Mouse (Mus musculus) 3134 (cell line): ENCODE measurements around the gene Haus8.
"Not testable (repeated sequence)": the region's sequence is repeated elsewhere in the genome, so short reads cannot be mapped to it uniquely, and the experiment has no call there.

Experiments
- DNase-seq: peaks from one replicate; pipeline ENCODE4 v3.0.0-alpha.2; 2011; ENCODE audit warnings: low spot score; ENCODE audit not compliant: insufficient read length; ENCODE audit errors: extremely low read depth

Gene Haus8

DNA sequence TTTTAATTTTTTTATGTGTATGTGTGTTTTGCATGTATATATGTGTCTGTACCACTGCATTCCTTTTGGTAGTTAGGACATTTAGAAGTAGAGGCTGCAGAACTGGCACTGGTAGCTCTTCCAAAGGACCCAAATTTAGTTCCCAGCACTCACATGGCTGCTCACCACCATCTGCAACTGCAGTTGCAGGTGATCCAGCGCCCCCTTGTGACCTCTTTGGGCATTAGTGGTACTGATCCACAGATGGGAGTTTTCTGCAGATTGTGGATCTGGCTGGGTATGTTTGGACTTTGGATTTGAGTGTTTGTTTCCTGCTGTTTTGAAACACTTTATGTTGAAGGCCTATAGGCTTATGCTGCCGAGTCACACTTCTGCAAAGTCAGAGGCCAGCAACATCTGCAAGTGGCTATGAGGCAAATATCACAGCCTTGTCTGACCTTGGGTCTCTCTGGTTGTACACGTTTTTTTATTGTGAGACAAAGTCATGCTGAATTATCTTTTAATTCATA, 15.8 kb upstream of the Haus8 start:
- no peak for DNase-seq

DNA sequence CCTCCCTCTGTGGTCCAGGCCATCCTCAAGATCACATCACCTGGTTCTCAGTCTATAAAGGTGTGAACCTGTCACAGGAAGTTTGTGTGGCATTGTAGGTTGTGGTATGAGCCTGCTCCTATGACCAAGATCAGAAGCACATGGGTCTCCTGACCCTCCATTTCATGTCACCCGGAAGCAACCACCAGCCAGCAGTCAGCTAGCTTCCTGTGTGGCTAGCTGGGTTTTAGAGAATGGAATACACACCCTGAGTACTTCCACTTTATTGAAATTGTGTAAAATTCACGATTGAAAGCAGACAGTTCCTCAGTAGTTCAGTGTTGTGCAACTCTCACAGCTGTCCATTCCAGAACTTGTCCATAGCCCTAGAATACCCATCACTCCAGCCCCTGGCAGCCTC, 13.5 kb upstream of the Haus8 start:
- DNase-seq = not testable (repeated sequence)

DNA sequence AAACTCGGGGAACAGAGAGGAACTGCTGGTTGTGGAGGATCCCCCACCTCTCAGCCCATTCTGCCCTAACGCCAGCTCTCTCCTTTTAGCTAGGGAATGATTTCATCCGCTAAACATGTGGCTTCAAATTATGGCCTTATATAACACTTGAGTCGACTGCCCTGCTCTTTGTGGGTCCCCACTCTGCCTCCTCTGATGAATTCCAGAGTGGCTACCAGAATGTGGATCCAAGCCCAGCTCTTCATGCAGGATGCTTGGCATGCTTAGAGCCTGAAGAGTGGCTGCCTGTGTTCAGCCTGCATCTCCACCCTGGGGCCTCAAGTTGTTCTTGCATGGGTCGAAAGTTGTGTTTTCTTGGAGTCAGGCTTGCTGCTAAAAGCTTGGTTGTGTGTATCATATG, 9.9 kb upstream of the Haus8 start:
- no peak for DNase-seq

DNA sequence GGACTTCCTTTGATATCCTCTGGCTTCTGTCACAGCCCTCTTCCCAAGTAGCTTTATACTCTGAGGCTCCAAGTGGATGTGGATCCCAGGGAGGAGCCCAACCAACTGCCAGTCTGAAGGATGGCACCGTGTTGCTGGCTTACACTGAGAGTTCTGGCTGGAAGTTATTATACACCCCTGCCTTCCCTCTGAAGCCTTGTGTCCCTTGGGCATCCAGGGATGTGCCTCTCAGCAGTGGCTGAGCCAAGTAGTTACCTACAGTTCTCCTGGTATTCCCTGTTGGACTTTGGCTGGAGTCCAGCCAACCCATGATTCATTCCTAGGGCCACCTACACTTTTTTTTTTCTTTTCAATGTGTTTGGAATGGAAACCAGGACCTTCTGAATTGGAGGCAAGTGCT, 9.0 kb upstream of the Haus8 start:
- DNase-seq = peak; percentile 15

DNA sequence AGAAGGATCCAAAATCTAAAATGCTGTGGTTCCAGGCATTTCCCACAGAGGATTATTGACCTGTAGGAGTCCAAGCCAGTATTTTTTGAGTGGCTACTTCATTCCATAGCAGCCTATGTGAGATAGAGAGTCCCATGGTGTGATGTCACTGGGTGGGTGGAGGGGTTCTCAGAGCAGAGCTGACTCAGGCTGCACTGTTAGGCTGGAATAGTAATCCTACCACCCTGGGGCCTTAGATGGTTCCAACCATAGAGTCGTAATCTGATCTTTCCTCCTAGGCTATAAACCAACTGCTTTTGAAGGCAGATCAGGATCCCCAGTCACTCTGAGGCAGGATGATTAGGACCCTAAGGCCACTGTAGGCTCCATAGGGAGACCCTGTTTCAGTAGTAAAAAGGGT, 6.7 kb upstream of the Haus8 start:
- not testable (repeated sequence) for DNase-seq

DNA sequence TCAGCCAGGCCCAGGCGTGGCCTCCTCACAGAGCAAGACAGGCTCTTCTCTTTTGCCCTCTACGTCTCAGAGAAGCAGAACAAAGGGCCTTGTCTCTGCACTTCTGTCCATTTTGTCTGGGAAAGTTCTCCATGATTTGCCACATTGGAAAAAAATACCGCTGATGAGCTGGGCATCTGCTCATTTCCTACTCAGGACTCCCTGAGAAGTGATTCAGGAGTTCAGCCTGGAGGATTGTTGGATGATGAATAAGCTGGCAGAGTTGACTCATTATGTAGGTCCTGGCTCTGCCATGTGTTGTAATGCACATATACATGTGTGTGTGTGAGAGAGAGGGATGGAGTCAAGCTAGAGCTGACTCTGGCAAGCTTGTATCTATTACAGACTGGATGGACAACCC, 3.4 kb upstream of the Haus8 start:
- peak; percentile 25 for DNase-seq

DNA sequence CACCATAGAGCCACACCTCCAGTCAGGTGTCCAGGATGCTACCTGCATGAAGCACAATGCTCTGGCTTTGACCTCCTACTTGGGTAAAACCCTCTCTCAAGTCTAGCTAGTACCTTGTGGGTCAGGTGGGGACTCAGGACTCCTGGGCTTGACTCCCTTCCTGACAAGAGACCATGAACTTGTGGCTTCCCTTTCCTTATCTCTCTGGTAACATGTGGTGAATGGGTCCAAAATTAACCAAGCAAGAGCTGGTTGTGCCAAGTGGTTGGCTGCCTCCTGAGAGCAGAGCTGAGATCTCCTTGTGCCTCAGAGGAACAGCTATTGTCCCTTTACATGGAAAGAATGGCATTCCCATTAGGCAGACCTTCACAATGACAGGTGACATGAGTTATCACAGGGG, 1.7 kb upstream of the Haus8 start:
- no peak for DNase-seq

DNA sequence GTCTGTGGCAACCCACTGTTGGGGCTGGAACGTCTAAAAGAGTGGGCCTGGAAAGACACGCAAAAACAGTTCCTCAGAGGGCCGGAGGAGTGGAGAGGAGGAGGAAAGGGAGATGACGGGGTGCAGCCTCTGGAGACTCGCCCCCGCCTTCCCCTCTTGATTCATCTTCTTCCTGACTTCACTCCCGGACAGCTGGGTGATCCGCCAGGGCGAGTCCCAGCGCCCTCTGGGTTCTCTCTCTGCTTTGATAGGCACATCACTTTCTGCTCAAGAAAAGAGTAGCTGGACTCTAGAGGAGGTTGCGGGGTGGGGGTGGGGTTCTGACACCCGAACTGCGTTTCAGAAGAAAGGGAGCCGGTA, 397 bp upstream of the Haus8 start:
- DNase-seq = no peak

DNA sequence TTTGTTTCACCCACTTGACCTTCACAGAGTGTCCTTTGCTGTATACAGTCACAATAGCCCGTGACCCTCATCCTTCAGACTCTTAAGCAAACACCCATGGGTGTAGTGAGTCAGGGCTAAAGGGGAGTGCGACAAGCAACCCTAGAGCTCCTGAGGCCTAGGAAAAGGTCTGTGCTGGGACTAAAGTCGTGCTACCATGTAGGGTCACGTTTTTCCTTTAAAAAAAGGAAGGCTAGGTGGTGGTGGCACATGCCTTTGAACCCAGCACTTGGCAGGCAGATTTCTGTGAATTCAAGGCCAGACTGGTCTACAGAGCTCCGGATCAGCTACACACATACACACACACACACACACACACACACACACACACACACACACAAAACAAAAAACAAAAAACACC, 1.1 kb downstream of the Haus8 start:
- DNase-seq = peak; percentile 20

DNA sequence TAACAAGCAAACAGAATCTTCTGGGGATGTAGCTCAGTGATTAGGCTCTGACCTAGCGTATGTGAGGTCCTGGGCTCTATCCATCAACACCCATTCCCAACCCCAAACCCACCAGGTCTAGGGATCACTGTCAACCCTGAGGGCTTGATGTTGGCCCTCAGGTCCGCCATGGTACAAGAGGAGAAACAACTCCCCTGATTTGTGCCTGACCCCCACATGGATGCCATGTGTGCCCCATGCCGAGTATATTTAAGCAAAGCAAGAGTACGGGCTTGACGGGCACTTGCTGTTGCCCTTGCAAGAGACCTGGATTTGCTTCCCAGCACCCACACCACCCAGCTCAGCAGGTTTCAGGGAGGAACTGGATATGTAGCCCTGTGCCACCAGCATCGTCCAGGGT, 4.4 kb downstream of the Haus8 start:
- DNase-seq = not testable (repeated sequence)

DNA sequence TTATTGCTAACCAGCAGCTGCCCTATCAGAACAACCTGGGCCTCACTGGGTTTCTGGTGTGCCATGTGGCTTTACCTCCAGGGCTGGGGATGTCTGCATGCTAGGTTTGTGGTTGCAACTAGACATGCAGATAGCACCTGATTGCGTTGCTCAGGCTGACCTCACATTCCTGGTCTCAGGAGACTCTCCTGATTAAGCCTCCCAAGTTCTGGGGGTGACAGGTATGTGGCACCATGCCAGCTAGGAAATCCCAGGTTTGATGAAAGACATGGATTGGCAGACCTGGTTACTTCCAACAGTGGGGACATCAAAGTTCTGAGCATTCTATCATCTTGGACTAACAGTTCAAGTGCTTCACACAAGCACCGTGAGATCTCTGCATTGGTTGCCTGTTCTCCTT, 5.0 kb downstream of the Haus8 start:
- DNase-seq = no peak

DNA sequence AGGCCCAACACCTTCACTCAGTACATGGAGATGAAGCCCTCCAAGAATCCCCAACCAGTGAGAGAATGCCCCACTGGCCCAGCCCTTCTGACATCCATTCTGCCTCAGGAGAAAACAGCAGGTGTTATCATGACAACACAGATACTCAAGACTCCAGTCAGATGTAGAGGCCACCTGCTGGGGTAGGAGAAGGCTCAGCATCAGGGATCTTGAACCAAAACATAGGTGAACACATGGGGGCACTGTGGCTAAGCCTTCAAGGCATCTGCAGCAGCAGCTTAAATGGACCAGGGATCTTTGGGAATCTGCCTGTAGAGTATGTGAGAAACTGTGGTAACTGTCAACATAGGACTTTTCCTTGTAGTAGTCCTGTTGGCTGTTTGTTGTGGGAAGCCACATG, 11.5 kb downstream of the Haus8 start:
- DNase-seq = no peak

DNA sequence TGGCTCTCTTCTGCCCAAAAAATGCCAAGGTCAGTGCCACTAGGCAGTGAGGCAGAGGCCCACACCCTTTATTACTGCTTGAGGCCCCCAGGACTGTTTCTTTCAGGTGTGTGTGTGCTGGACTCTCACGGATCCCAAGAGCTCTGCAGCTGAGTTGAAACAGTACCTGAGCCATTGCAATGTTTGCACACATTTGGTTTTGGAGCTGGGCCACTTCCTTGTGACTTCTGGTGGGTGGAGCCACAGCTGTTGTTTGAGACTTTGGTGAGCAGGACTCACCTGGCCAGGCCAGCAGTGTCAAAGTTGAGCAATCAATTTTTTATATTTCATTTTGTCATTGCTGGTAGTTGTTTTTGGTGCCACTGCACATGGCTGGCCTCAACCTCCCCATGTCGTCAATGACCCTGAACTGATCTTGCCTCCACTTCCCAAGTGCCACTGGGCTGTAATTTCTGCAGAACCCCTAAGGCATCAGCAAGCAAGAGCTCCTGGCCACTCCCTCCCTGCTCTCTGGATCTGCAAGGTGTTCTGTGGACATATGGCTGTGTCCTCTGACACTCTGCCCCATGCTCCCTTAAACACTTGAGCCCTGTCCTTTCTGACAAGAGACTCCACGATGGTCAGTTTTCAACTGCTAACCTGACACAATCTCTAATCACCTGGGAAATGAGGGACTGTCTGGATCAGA, 16.0 kb downstream of the Haus8 start:
- DNase-seq = no peak

DNA sequence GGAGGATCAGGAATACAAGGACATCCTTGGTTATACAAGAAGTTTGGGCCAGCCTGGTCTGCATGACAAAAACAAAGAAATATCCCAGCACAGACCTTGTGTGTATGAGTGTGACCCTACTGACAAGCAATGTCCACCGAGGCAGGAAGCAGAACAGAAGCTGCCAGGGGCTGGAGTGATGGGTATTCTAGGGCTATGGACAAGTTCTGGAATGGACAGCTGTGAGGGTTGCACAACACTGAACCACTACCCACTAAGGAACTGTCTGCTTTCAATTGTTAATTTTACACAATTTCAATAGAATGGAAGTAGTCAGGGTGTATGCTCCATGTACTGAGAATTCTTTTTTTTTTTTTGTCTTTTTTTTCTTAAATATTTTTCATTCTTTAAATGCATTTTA, 24.5 kb downstream of the Haus8 start:
- no peak for DNase-seq

DNA sequence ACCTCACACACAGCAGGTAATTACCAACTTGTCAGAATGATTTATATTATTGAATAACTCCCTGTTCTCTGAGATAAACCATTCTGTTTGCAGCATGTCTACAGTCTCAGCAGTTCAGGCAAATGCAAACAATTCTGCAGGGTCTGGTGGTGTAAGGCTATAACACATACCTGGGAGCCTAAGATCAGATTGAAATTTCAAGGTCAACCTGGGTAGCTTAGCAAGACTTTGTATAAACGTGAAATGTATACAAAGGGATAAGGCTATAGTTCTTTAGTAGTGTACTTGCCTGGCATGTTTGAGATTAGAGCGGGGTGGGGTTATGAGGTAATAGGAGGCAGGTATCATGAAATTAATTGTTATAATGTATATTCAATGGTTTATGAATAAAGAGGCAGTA, 30.0 kb downstream of the Haus8 start:
- no peak for DNase-seq

DNA sequence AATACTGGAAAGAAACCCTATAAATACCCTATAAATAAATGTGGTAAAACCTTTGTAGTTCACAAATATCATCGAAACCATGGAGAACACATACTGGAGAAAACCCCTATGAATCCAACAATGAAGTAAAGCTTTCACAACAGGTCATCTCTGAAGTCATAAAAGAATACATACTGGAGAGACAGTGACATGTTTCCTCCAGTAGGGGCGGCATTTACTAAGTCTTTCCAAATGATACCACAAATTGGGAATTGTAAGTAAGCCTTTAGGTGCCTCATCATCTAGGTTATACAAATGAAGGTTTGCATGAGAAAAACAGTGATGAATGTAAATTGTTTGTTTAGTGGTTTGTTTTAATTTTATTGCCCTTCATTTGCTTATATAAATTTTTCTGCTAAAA, 48.2 kb downstream of the Haus8 start:
- DNase-seq = no peak

DNA sequence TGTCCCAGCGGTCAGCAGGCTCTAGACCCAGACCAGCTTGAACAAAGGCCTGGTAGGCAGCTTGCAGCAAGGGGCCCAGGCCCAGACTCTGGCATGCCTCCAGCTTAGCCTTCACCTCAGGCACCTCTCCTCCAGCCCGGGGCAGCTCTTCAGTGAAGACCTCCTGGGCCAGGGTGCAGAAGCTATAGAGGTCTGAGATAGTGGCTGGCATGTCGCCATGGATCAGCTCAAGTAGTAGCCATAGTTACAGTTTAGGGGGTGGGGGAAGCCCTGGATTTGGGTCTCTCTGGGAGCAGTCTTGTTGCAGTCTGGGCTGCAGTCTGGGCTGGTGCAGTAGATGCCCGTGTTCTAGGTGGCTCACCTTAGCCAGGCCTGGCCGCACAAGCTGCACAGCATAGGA, 58.5 kb downstream of the Haus8 start:
- DNase-seq = not testable (repeated sequence)

DNA sequence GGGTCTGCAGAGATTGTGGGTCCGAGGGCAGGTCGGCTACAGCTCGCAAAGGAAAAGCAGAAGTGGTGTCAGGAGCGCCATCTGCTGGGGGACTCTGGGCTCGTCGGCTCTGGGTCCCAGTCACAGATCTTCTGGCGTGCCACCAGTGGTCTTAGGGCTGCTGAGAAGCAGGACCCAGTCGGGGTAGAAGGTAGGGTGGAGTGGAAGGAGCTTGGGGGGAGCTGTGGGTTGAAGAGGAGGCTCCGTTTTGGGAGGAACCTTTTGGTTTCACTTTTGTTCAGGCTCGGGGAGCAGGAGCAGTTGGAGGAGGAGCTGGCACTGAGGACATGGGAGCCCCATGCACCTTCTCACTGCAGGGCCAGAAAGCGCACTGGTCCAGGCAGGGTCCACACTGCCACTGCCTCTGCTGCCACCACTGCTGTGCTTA, 67.2 kb downstream of the Haus8 start:
- peak; percentile 18 for DNase-seq
